10 mouse cellular contexts compared by ENCODE assay signal in genomic region chr14:60429513-60429912, GRCm38 (mm10). TPM values are rescaled to one million over a fixed set of nuclear protein-coding genes. Genes with fewer than 3 reads are reported as not detected.
DNase-seq lines count a peak whose midpoint lies in the region; ATAC-seq lines count a peak whose summit lies in the region.
"Had no signal": no experiment of that assay in that cellular context is flagged by ENCODE, and none has a peak within 500 bp of the region (broad histone marks: within the 10 kb centered on the region; RNA-seq: fewer than 3 reads in every experiment).

No protein-coding gene starts in this region.

- WGBS in hindbrain, embryonic 11.5 days: 48% methylated on average over 6 of the region's 6 CpGs
- WGBS in neural tube, embryonic 15.5 days: 28% methylated on average over 6 of the region's 6 CpGs

- peak; percentile 59; the same call in 1 of the 2 replicates for ATAC-seq in hindbrain, embryonic 11.5 days (ENCODE audit: low FRiP score)
- ATAC-seq in neural tube, embryonic 15.5 days (ENCODE audit: low FRiP score): peak; percentile 41; the same call in 1 of the 2 replicates

- H3K4me1 ChIP-seq in hindbrain, embryonic 11.5 days (replicated peaks; ENCODE audit: control insufficient read depth, insufficient read depth, low read length): peaks cover 4% of the 10 kb centered on the region; the same call in 1 of the 2 replicates
- peaks cover 17% of the 10 kb centered on the region for H3K4me1 ChIP-seq in neural tube, embryonic 15.5 days

- H3K4me3 ChIP-seq in hindbrain, embryonic 11.5 days (ENCODE audit: low read depth, low read length): no peak overlapping the region
- no peak overlapping the region for H3K4me3 ChIP-seq in neural tube, embryonic 15.5 days (replicated peaks)

- H3K27ac ChIP-seq in hindbrain, embryonic 11.5 days (ENCODE audit: low read depth, low read length): no peak overlapping the region
- no peak overlapping the region for H3K27ac ChIP-seq in neural tube, embryonic 15.5 days (replicated peaks)

- H3K4me2 ChIP-seq in hindbrain, embryonic 11.5 days (replicated peaks; ENCODE audit: low read depth, low read length): no peak overlapping the region
- H3K4me2 ChIP-seq in neural tube, embryonic 15.5 days: no peak overlapping the region
- H3K4me2 ChIP-seq: heart, embryonic 11.5 days; lung, embryonic 14.5 days had no signal

- no peaks in the 10 kb centered on the region for H3K9me3 ChIP-seq in hindbrain, embryonic 11.5 days (ENCODE audit: control insufficient read depth, low read length)
- H3K9me3 ChIP-seq in neural tube, embryonic 15.5 days (replicated peaks): no peaks in the 10 kb centered on the region

- H3K9ac ChIP-seq in hindbrain, embryonic 11.5 days (ENCODE audit: low read depth, low read length): no peak overlapping the region
- no peak overlapping the region for H3K9ac ChIP-seq in neural tube, embryonic 15.5 days (replicated peaks)
- H3K9ac ChIP-seq: lung, embryonic 14.5 days had no signal

- H3K27me3 ChIP-seq in hindbrain, embryonic 11.5 days (ENCODE audit: control insufficient read depth, insufficient read depth, low read length): no peaks in the 10 kb centered on the region
- H3K27me3 ChIP-seq in neural tube, embryonic 15.5 days (replicated peaks): no peaks in the 10 kb centered on the region

- no peaks in the 10 kb centered on the region for H3K36me3 ChIP-seq in hindbrain, embryonic 11.5 days (ENCODE audit: control insufficient read depth, insufficient read depth, low read length)
- no peaks in the 10 kb centered on the region for H3K36me3 ChIP-seq in neural tube, embryonic 15.5 days

- DNase-seq in layer of hippocampus, postnatal 10 days (ENCODE audit: low spot score in 2 of 2): peak; percentile 28 to 43
- no peak for DNase-seq in layer of hippocampus, adult 9-10 months (ENCODE audit: low spot score)
- peak; percentile 79 to 83 for DNase-seq in cerebellum, postnatal 14 days
- DNase-seq in hindbrain, embryonic 11.5 days (ENCODE audit: low spot score): peak; percentile 48
- no peak for DNase-seq in left cerebral cortex, adult 8-10 months (ENCODE audit: low spot score in 2 of 2)
- no peak for DNase-seq in adrenal gland, adult 8-10 months
- DNase-seq in adipocyte (ENCODE audit: low spot score): no peak
- DNase-seq: lung, embryonic 14.5 days had no signal

RNA-seq across cellular contexts. Expression of gene Amer2, which starts 56.5 kb away (rescaled TPM):
- 10 to 100 TPM; 46.1 to 49.9 TPM for total RNA-seq in layer of hippocampus, postnatal 10 days (2021)
- 12.0 and 12.6 TPM in 2 replicates for polyA plus RNA-seq in hindbrain, embryonic 11.5 days (2014; fragmentation: Nextera tagmentation; extraction: Ambion mirVana)
- 21.8 and 30.5 TPM in 2 replicates for polyA plus RNA-seq in neural tube, embryonic 15.5 days (2015; fragmentation: Nextera tagmentation; extraction: Ambion mirVana)
- 10 to 100 TPM; 38.0 to 42.7 (median 40.8) TPM for total RNA-seq in left cerebral cortex, adult 8-10 months (2022)
- 1 to 10 TPM; 4.4 to 5.9 (median 4.6) TPM for total RNA-seq in adrenal gland, adult 8-10 months (2022)

Comparison
In these comparisons a context has a peak if more than half of its experiments do, and no peak if none do; other contexts are left out.
1. DNase-seq: peak in layer of hippocampus, postnatal 10 days (2 of 2), cerebellum, postnatal 14 days (2 of 2) and hindbrain, embryonic 11.5 days (single experiment); none in layer of hippocampus, adult 9-10 months (single experiment), left cerebral cortex, adult 8-10 months (0 of 2), adrenal gland, adult 8-10 months (single experiment) and adipocyte (single experiment).
2. RNA of gene Amer2, which starts 56.5 kb away (total RNA-seq): 46.1 to 49.9 TPM in layer of hippocampus, postnatal 10 days and 38.0 to 42.7 TPM in left cerebral cortex, adult 8-10 months; 4.4 to 5.9 TPM in adrenal gland, adult 8-10 months; every median in the first group is over 4 times any median in the second.